Mouse (Mus musculus) gastrocnemius, postnatal 36 days (tissue): ENCODE results near the gene F11. TPM values are rescaled to one million over a fixed set of nuclear protein-coding genes. Genes with fewer than 3 reads are reported as not detected.

Source experiments
- DNase-seq, 2 experiments: peaks; one replicate each; pipeline ENCODE4 v3.0.0; 2022
- intact Hi-C: fragments of 180-260 bp; cut with DNase I; formaldehyde crosslinking; loops from one replicate; pipeline ENCODE4 v1.15.1; 2025
- long read RNA-seq, 2 experiments: library from polyadenylated mRNA; stranded (forward); transcript quantifications; one replicate each; pipeline ENCODE4 v2.0.0; 2021
- total RNA-seq, 2 experiments: library from RNA; stranded (reverse); gene quantifications; 2 replicates each; pipeline ENCODE4 v1.2.3; 2021

Gene F11
- not detected for total RNA-seq
- long read RNA-seq, experiment 1, result 0 reads
- long read RNA-seq, experiment 2, result 0 reads

- intact Hi-C loops, result no loop called here
- no peak for DNase-seq
Observed at GRCm38 (mm10) chr8:45261920-45262319, at the start of gene F11. F11 (minus strand) TSS chr8:45262031.

- no peak for DNase-seq
- intact Hi-C loops, result no loop called here
Observed at GRCm38 (mm10) chr8:45310967-45311366, 49.1 kb upstream of the F11 start.

GRCm38 (mm10) chr8:45308366-45308765 is 46.5 kb upstream of the F11 start, which contains the start of gene Gm45753:
Gm45753 (minus strand) TSS chr8:45308466.
- intact Hi-C loops, result no loop called here
- DNase-seq, result no peak

GRCm38 (mm10) chr8:45305479-45305878 is 43.6 kb upstream of the F11 start:
- no peak for DNase-seq
- intact Hi-C loops, result no loop called here

GRCm38 (mm10) chr8:45304354-45304753 is 42.5 kb upstream of the F11 start:
- DNase-seq, result no peak
- intact Hi-C loops, result no loop called here

- no peak for DNase-seq
- intact Hi-C loops, result no loop called here
Observed at GRCm38 (mm10) chr8:45302390-45302789, 40.6 kb upstream of the F11 start.

GRCm38 (mm10) chr8:45295276-45295675 is 33.4 kb upstream of the F11 start:
- no peak for DNase-seq
- intact Hi-C loops, result no loop called here

GRCm38 (mm10) chr8:45294687-45295086 is 32.9 kb upstream of the F11 start, which contains the start of gene Klkb1:
Klkb1 (minus strand) TSS chr8:45294859.
- intact Hi-C loops, result no loop called here
- DNase-seq, result no peak

GRCm38 (mm10) chr8:45291790-45292189 is 30.0 kb upstream of the F11 start:
- intact Hi-C loops, result no loop called here
- DNase-seq, result no peak

GRCm38 (mm10) chr8:45281630-45282029 is 19.8 kb upstream of the F11 start:
- intact Hi-C loops, result no loop called here
- DNase-seq, result no peak

- intact Hi-C loops, result no loop called here
- no peak for DNase-seq
Observed at GRCm38 (mm10) chr8:45277453-45277852, 15.6 kb upstream of the F11 start.

GRCm38 (mm10) chr8:45274317-45274716 is 12.5 kb upstream of the F11 start:
- no peak for DNase-seq
- intact Hi-C loops, result no loop called here

GRCm38 (mm10) chr8:45269056-45269455 is 7.2 kb upstream of the F11 start:
- intact Hi-C loops, result no loop called here
- DNase-seq, result no peak

GRCm38 (mm10) chr8:45268485-45268884 is 6.7 kb upstream of the F11 start:
- intact Hi-C loops, result no loop called here
- no peak for DNase-seq

- intact Hi-C loops, result no loop called here
- DNase-seq, result no peak
Observed at GRCm38 (mm10) chr8:45267611-45268391, 6.0 kb upstream of the F11 start.

GRCm38 (mm10) chr8:45266993-45267392 is 5.2 kb upstream of the F11 start:
- intact Hi-C loops, result no loop called here

GRCm38 (mm10) chr8:45264918-45265317 is 3.1 kb upstream of the F11 start:
- DNase-seq, result no peak
- intact Hi-C loops, result no loop called here

More at GRCm38 (mm10) chr8:45266993-45267392, 5.2 kb upstream of the F11 start:
- no peak for DNase-seq

GRCm38 (mm10) chr8:45262851-45263250 is 1.0 kb upstream of the F11 start:
- no peak for DNase-seq
- intact Hi-C loops, result no loop called here

GRCm38 (mm10) chr8:45258421-45258820 is 3.4 kb downstream of the F11 start:
- no peak for DNase-seq
- intact Hi-C loops, result no loop called here

- no peak for DNase-seq
- intact Hi-C loops, result no loop called here
Observed at GRCm38 (mm10) chr8:45255040-45255439, 6.8 kb downstream of the F11 start.

GRCm38 (mm10) chr8:45254194-45254842 is 7.5 kb downstream of the F11 start:
- intact Hi-C loops, result no loop called here
- no peak for DNase-seq

- DNase-seq, result no peak
- intact Hi-C loops, result no loop called here
Observed at GRCm38 (mm10) chr8:45253586-45253985, 8.2 kb downstream of the F11 start.
